Mouse (Mus musculus): ENCODE measurements around the gene Smg7. TPM values are rescaled to one million over a fixed set of nuclear protein-coding genes. Genes with fewer than 3 reads are reported as not detected.
A peak's percentile ranks its signal among the peaks of the same experiment; 100 is the strongest.

The Smg7 gene
- total RNA-seq, 1 experiment: 88.4 TPM

DNA sequence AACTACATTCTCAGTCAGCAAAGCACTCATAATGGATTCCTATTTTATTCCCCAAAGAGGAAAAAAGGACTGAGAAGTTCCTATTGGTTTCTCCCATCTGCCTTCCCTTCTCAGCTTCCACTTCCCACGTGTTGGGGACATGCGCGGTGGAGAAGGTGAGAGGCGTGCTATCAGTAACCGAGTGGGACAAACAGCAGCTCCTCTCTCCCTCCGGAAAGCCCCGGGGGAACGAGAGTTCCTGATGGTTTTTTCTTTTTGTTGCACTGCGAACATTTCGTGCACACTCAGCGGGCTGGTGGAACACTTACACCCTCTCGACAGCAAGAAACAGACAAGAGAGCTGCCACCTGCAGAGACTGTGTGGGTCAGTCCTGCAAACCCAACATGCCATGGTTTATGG lies 63.6 kb downstream of the Smg7 start:
- Histone ChIP-seq H3K9me3 (ENCODE audit: control insufficient read depth, insufficient read depth, low read depth, low read length) (no peaks in the 10 kb centered on the region), H3K36me3 (ENCODE audit: control insufficient read depth, insufficient read depth, low read length, poor library complexity, severe bottlenecking) (peaks cover 33% of the 10 kb centered on the region), H3K4me3 (ENCODE audit: insufficient read depth in 1 of 2, low read depth in 1 of 2, low read length in 2 of 2, poor library complexity in 1 of 2, severe bottlenecking in 1 of 2) (no peak overlapping the region), H3K4me1 (ENCODE audit: control insufficient read depth in 2 of 2, insufficient read depth in 2 of 2, low read length in 2 of 2, poor library complexity in 1 of 2) (peaks cover 5 to 16% of the 10 kb centered on the region in 2 experiments; a peak in 3 of 4 replicates), H3K9ac (ENCODE audit: insufficient read depth, low read depth, low read length, poor library complexity, severe bottlenecking) (no peak overlapping the region), H3K27ac (ENCODE audit: insufficient read depth, low read depth, low read length, poor library complexity, severe bottlenecking) (0 out of 2 replicates have a peak overlapping the region, but pooled peaks have one; percentile 0)
- TF ChIP-seq HCFC1 (IDR thresholded peaks at IDR 0.05; ENCODE audit: borderline replicate concordance, insufficient read depth, low read length): no peak
- no peak for TF ChIP-seq MAFK (IDR thresholded peaks at IDR 0.05; ENCODE audit: insufficient read depth, low read depth, low read length)
- no peak for TF ChIP-seq ZNF384 (IDR thresholded peaks at IDR 0.05; ENCODE audit: low read depth, low read length)
- TF ChIP-seq ZC3H11A (IDR thresholded peaks at IDR 0.05; ENCODE audit: borderline replicate concordance, low read depth, low read length): no peak
- no peak for TF ChIP-seq CHD2 (IDR thresholded peaks at IDR 0.05; ENCODE audit: low read depth, low read length)
- DNase-seq (ENCODE audit: low read depth, low spot score): no peak
- in situ Hi-C loops (cut with MboI; ENCODE audit: low sequenced_read_pairs in 2 of 2, unreplicated experiment in 2 of 2): no loop called here

DNA sequence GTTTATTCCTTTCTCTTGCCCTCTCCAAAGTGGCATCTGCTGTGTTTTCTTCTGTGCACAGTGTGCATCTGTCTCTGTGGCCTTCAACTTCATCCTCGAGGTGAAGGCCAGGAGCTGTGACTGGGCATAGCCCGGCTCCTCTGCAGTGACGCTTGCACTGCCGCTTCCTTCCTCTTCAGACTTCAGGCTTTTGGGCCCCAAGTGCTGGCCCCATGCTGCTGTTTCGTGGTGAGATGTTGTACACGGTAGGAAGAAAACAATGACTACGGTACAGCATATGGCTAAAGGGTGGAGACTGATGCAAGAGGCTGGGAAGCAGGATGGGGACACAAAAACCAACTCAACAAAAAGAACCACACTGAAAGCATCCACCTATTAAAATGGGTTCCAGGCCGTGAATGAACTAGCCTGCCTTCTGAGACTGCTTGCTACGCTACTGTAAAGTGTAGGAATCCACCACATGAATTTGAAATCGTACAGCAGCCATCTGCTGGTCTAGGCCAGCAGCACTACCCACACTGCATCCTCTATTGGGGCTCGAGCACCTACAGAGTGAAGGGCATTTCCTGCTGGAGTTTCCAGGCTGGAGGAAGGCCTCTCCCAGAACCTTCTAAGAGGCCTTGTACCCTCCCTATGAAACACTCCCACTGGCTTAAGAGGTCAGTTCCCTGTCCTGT lies 64.3 kb downstream of the Smg7 start:
- DNase-seq (ENCODE audit: low read depth, low spot score): no peak
- H3K4me1 ChIP-seq (ENCODE audit: control insufficient read depth in 2 of 2, insufficient read depth in 2 of 2, low read length in 2 of 2, poor library complexity in 1 of 2): peaks cover 5 to 16% of the 10 kb centered on the region in 2 experiments; a peak in 3 of 4 replicates
- no peak overlapping the region for H3K4me3 ChIP-seq (ENCODE audit: insufficient read depth in 1 of 2, low read depth in 1 of 2, low read length in 2 of 2, poor library complexity in 1 of 2, severe bottlenecking in 1 of 2)
- no peak overlapping the region for H3K9ac ChIP-seq (ENCODE audit: insufficient read depth, low read depth, low read length, poor library complexity, severe bottlenecking)
- H3K9me3 ChIP-seq (ENCODE audit: control insufficient read depth, insufficient read depth, low read depth, low read length): no peaks in the 10 kb centered on the region
- peaks cover 34% of the 10 kb centered on the region for H3K36me3 ChIP-seq (ENCODE audit: control insufficient read depth, insufficient read depth, low read length, poor library complexity, severe bottlenecking)
- no peak for TF ChIP-seq CHD2 (IDR thresholded peaks at IDR 0.05; ENCODE audit: low read depth, low read length)
- no peak for TF ChIP-seq ZC3H11A (IDR thresholded peaks at IDR 0.05; ENCODE audit: borderline replicate concordance, low read depth, low read length)
- TF ChIP-seq ZNF384 (IDR thresholded peaks at IDR 0.05; ENCODE audit: low read depth, low read length): no peak
- TF ChIP-seq MAFK (IDR thresholded peaks at IDR 0.05; ENCODE audit: insufficient read depth, low read depth, low read length): no peak
- TF ChIP-seq HCFC1 (IDR thresholded peaks at IDR 0.05; ENCODE audit: borderline replicate concordance, insufficient read depth, low read length): no peak
- H3K27ac ChIP-seq (ENCODE audit: insufficient read depth, low read depth, low read length, poor library complexity, severe bottlenecking): no peak overlapping the region
- in situ Hi-C loops (cut with MboI; ENCODE audit: low sequenced_read_pairs in 2 of 2, unreplicated experiment in 2 of 2): no loop called here

- TF ChIP-seq HCFC1 (IDR thresholded peaks at IDR 0.05; ENCODE audit: borderline replicate concordance, insufficient read depth, low read length): no peak
- TF ChIP-seq MAFK (IDR thresholded peaks at IDR 0.05; ENCODE audit: insufficient read depth, low read depth, low read length): no peak
- TF ChIP-seq ZNF384 (IDR thresholded peaks at IDR 0.05; ENCODE audit: low read depth, low read length): no peak
- no peak for TF ChIP-seq ZC3H11A (IDR thresholded peaks at IDR 0.05; ENCODE audit: borderline replicate concordance, low read depth, low read length)
- no peak for TF ChIP-seq CHD2 (IDR thresholded peaks at IDR 0.05; ENCODE audit: low read depth, low read length)
- peaks cover 7 to 30% of the 10 kb centered on the region in 2 experiments for H3K4me1 ChIP-seq (ENCODE audit: control insufficient read depth in 2 of 2, insufficient read depth in 2 of 2, low read length in 2 of 2, poor library complexity in 1 of 2)
- no peaks in the 10 kb centered on the region for H3K9me3 ChIP-seq (ENCODE audit: control insufficient read depth, insufficient read depth, low read depth, low read length)
- no peak overlapping the region for H3K9ac ChIP-seq (ENCODE audit: insufficient read depth, low read depth, low read length, poor library complexity, severe bottlenecking)
- DNase-seq (ENCODE audit: low read depth, low spot score): no peak
- H3K4me3 ChIP-seq (ENCODE audit: insufficient read depth in 1 of 2, low read depth in 1 of 2, low read length in 2 of 2, poor library complexity in 1 of 2, severe bottlenecking in 1 of 2): no peak overlapping the region
- in situ Hi-C loops (cut with MboI; ENCODE audit: low sequenced_read_pairs in 2 of 2, unreplicated experiment in 2 of 2): no loop called here
- H3K27ac ChIP-seq (ENCODE audit: insufficient read depth, low read depth, low read length, poor library complexity, severe bottlenecking): no peak overlapping the region
- peaks cover 27% of the 10 kb centered on the region for H3K36me3 ChIP-seq (ENCODE audit: control insufficient read depth, insufficient read depth, low read length, poor library complexity, severe bottlenecking)
Observed at GRCm38 (mm10) chr1:152835061-152835460, 67.4 kb downstream of the Smg7 start.

GRCm38 (mm10) chr1:152832316-152832715 lies 70.1 kb downstream of the Smg7 start:
- DNase-seq (ENCODE audit: low read depth, low spot score): no peak
- Histone ChIP-seq H3K27ac (ENCODE audit: insufficient read depth, low read depth, low read length, poor library complexity, severe bottlenecking) (no peak overlapping the region), H3K4me1 (ENCODE audit: control insufficient read depth in 2 of 2, insufficient read depth in 2 of 2, low read length in 2 of 2, poor library complexity in 1 of 2) (peaks cover 7 to 25% of the 10 kb centered on the region in 2 experiments), H3K9ac (ENCODE audit: insufficient read depth, low read depth, low read length, poor library complexity, severe bottlenecking) (no peak overlapping the region), H3K9me3 (ENCODE audit: control insufficient read depth, insufficient read depth, low read depth, low read length) (no peaks in the 10 kb centered on the region), H3K4me3 (ENCODE audit: insufficient read depth in 1 of 2, low read depth in 1 of 2, low read length in 2 of 2, poor library complexity in 1 of 2, severe bottlenecking in 1 of 2) (no peak overlapping the region), H3K36me3 (ENCODE audit: control insufficient read depth, insufficient read depth, low read length, poor library complexity, severe bottlenecking) (peaks cover 6% of the 10 kb centered on the region; the same call in 1 of the 2 replicates)
- in situ Hi-C loops (cut with MboI; ENCODE audit: low sequenced_read_pairs in 2 of 2, unreplicated experiment in 2 of 2): no loop called here
- no peak for TF ChIP-seq ZC3H11A (IDR thresholded peaks at IDR 0.05; ENCODE audit: borderline replicate concordance, low read depth, low read length)
- TF ChIP-seq MAFK (IDR thresholded peaks at IDR 0.05; ENCODE audit: insufficient read depth, low read depth, low read length): no peak
- no peak for TF ChIP-seq ZNF384 (IDR thresholded peaks at IDR 0.05; ENCODE audit: low read depth, low read length)
- no peak for TF ChIP-seq HCFC1 (IDR thresholded peaks at IDR 0.05; ENCODE audit: borderline replicate concordance, insufficient read depth, low read length)
- TF ChIP-seq CHD2 (IDR thresholded peaks at IDR 0.05; ENCODE audit: low read depth, low read length): no peak

Data from ES-E14 (cell line).